Mouse (Mus musculus) forebrain, embryonic 14.5 days (tissue): ENCODE results near the gene Intu. TPM values are rescaled to one million over a fixed set of nuclear protein-coding genes. Genes with fewer than 3 reads are reported as not detected.

Experiments
- ATAC-seq: fragments of 200-750 bp; cut with Nextera tagmentation; 2 replicates; pipeline ENCODE4 v1.8.0; 2017; ENCODE audit warnings: mild to moderate bottlenecking, moderate library complexity
- DNase-seq: peaks from one replicate; pipeline ENCODE4 v3.0.0-alpha.2; 2015; ENCODE audit warnings: low spot score
- H3K27ac ChIP-seq: fragments of 300-500 bp; sonication (generic); 2 replicates; pipeline ENCODE4 v1.5.1; 2014; ENCODE audit warnings: low read depth, mild to moderate bottlenecking, control low read depth, low read length, moderate library complexity
- H3K27me3 ChIP-seq: fragments of 300-500 bp; sonication (generic); replicated peaks from 2 replicates; pipeline ENCODE4 v1.6.1; 2014; ENCODE audit warnings: low read length, control low read depth, mixed read lengths; ENCODE audit not compliant: control insufficient read depth, insufficient read depth
- H3K36me3 ChIP-seq: fragments of 300-500 bp; sonication (generic); 2 replicates; pipeline ENCODE4 v1.6.1; 2014; ENCODE audit warnings: low read length, control low read depth; ENCODE audit not compliant: control insufficient read depth, insufficient read depth
- H3K4me1 ChIP-seq: fragments of 300-500 bp; sonication (generic); 2 replicates; pipeline ENCODE4 v1.6.1; 2014; ENCODE audit warnings: antibody characterized with exemption, low read length, control low read depth; ENCODE audit not compliant: control insufficient read depth, insufficient read depth
- H3K4me2 ChIP-seq: fragments of 300-500 bp; sonication (generic); 2 replicates; pipeline ENCODE4 v1.6.1; 2014; ENCODE audit warnings: mild to moderate bottlenecking, control low read depth, low read length
- H3K4me3 ChIP-seq: fragments of 300-500 bp; sonication (generic); 2 replicates; pipeline ENCODE4 v1.5.1; 2014; ENCODE audit warnings: low read depth, low read length, control low read depth
- H3K9ac ChIP-seq: fragments of 300-500 bp; sonication (generic); 2 replicates; pipeline ENCODE4 v1.6.1; 2014; ENCODE audit warnings: mild to moderate bottlenecking, low read length, control low read depth, moderate library complexity
- H3K9me3 ChIP-seq: fragments of 300-500 bp; sonication (generic); replicated peaks from 2 replicates; pipeline ENCODE4 v1.6.1; 2016; ENCODE audit warnings: low read length, control low read depth, mixed read lengths; ENCODE audit not compliant: control insufficient read depth
- WGBS: fragments of 180-500 bp; shearing (Covaris S2); extraction: QIAGEN DNeasy Blood & Tissue Kit; methylation state at CpG from one replicate; pipeline ENCODE4 v1.1.7; 2014; 5-methylcytosine and 5-hydroxymethylcytosine counted together
- polyA plus RNA-seq: library from polyadenylated mRNA; unstranded; fragments of >200 nt; fragmentation: Nextera tagmentation; extraction: Ambion mirVana; gene quantifications from 2 replicates; pipeline ENCODE4 v1.2.1, GENCODE M21; 2014

Gene Intu
- polyA plus RNA-seq, 1 experiment from 2014 or later: 4.6 TPM

- no peak for DNase-seq
- H3K9ac ChIP-seq: no peak overlapping the region
- no peak overlapping the region for H3K4me2 ChIP-seq
- H3K4me3 ChIP-seq: no peak overlapping the region
- no peak overlapping the region for H3K27ac ChIP-seq
- H3K9me3 ChIP-seq: no peaks in the 10 kb centered on the region
- no peaks in the 10 kb centered on the region for H3K27me3 ChIP-seq
- H3K4me1 ChIP-seq: no peaks in the 10 kb centered on the region
- no peak for ATAC-seq
- 87% methylated on average over 5 of the region's 5 CpGs for WGBS
- H3K36me3 ChIP-seq: no peaks in the 10 kb centered on the region
These were observed 173.8 kb downstream of the Intu start for GRCm38 (mm10) chr3:40704816-40705430.

GRCm38 (mm10) chr3:40708655-40709054 is 177.6 kb downstream of the Intu start, which contains the start of gene Slc25a31:
Gene Slc25a31, plus strand, starts transcription at chr3:40708855.
- H3K4me3 ChIP-seq: no peak within 1 kb of the TSS
- DNase-seq (no peak), ATAC-seq (no peak)
- no peak within 1 kb of the TSS; the same call in 1 of the 2 replicates for H3K27ac ChIP-seq
- H3K4me1 ChIP-seq: no peaks in the 10 kb centered on the region
- no peaks in the 10 kb centered on the region for H3K27me3 ChIP-seq
- WGBS: 95% methylated on average over 30 of the region's 30 CpGs
- no peaks in the 10 kb centered on the region for H3K9me3 ChIP-seq
- no peak within 1 kb of the TSS for H3K9ac ChIP-seq
- H3K4me2 ChIP-seq: no peak within 1 kb of the TSS
- no peaks in the 10 kb centered on the region for H3K36me3 ChIP-seq

- Histone ChIP-seq H3K27ac (no peak overlapping the region), H3K36me3 (no peaks in the 10 kb centered on the region), H3K27me3 (no peaks in the 10 kb centered on the region), H3K4me1 (no peaks in the 10 kb centered on the region), H3K4me2 (no peak overlapping the region), H3K4me3 (no peak overlapping the region), H3K9me3 (no peaks in the 10 kb centered on the region), H3K9ac (no peak overlapping the region)
- ATAC-seq (no peak), DNase-seq (no peak)
- WGBS: 48% methylated on average over 1 of the region's 1 CpGs
These were observed 185.0 kb downstream of the Intu start for GRCm38 (mm10) chr3:40716056-40716455.

GRCm38 (mm10) chr3:40719022-40719421 is 187.9 kb downstream of the Intu start:
- Histone ChIP-seq H3K4me1 (no peaks in the 10 kb centered on the region), H3K27me3 (no peaks in the 10 kb centered on the region), H3K4me3 (no peak overlapping the region), H3K27ac (no peak overlapping the region), H3K36me3 (no peaks in the 10 kb centered on the region), H3K4me2 (no peak overlapping the region), H3K9ac (no peak overlapping the region), H3K9me3 (no peaks in the 10 kb centered on the region)
- WGBS: 91% methylated on average over 3 of the region's 3 CpGs
- DNase-seq (no peak), ATAC-seq (no peak)

GRCm38 (mm10) chr3:40738381-40738912 is 207.4 kb downstream of the Intu start:
- Histone ChIP-seq H3K9me3 (no peaks in the 10 kb centered on the region), H3K4me3 (no peak overlapping the region), H3K27ac (no peak overlapping the region), H3K4me2 (no peak overlapping the region), H3K36me3 (no peaks in the 10 kb centered on the region), H3K4me1 (no peaks in the 10 kb centered on the region), H3K9ac (no peak overlapping the region), H3K27me3 (no peaks in the 10 kb centered on the region)
- no peak for DNase-seq
- ATAC-seq: no peak
- 89% methylated on average over 6 of the region's 6 CpGs for WGBS

- Histone ChIP-seq H3K4me2 (peak within 1 kb of the TSS; percentile 80), H3K9me3 (no peaks in the 10 kb centered on the region), H3K4me1 (peaks cover 16% of the 10 kb centered on the region), H3K4me3 (peak within 1 kb of the TSS; percentile 77), H3K27ac (peak within 1 kb of the TSS; percentile 91), H3K27me3 (no peaks in the 10 kb centered on the region), H3K9ac (peak within 1 kb of the TSS; percentile 91), H3K36me3 (no peaks in the 10 kb centered on the region)
- DNase-seq (peak; percentile 16), ATAC-seq (no peak)
- WGBS: 14% methylated on average over 16 of the region's 16 CpGs
These were observed 213.1 kb downstream of the Intu start, which contains the start of gene Hspa4l for GRCm38 (mm10) chr3:40744024-40744835. Gene Hspa4l, plus strand, starts transcription at chr3:40744495.

- Histone ChIP-seq H3K4me2 (peak overlapping the region; percentile 80), H3K27ac (peak overlapping the region; percentile 91), H3K4me1 (peaks cover 16% of the 10 kb centered on the region), H3K9me3 (no peaks in the 10 kb centered on the region), H3K27me3 (no peaks in the 10 kb centered on the region), H3K4me3 (peak overlapping the region; percentile 77), H3K36me3 (no peaks in the 10 kb centered on the region), H3K9ac (peak overlapping the region; percentile 91)
- WGBS: under 1% methylated on average over 77 of the region's 93 CpGs
- DNase-seq (peak; percentile 94), ATAC-seq (peak; percentile 96)
These were observed 214.0 kb downstream of the Intu start for GRCm38 (mm10) chr3:40744836-40745660.

- peak; percentile 42 for DNase-seq
- no peaks in the 10 kb centered on the region for H3K9me3 ChIP-seq
- H3K4me1 ChIP-seq: peaks cover 16% of the 10 kb centered on the region
- ATAC-seq: no peak; the same call in 1 of the 2 replicates
- peak overlapping the region; percentile 91 for H3K27ac ChIP-seq
- peak overlapping the region; percentile 91 for H3K9ac ChIP-seq
- peak overlapping the region; percentile 80 for H3K4me2 ChIP-seq
- H3K27me3 ChIP-seq: no peaks in the 10 kb centered on the region
- no peaks in the 10 kb centered on the region for H3K36me3 ChIP-seq
- peak overlapping the region; percentile 77 for H3K4me3 ChIP-seq
- 1% methylated on average over 37 of the region's 37 CpGs for WGBS
These were observed 214.8 kb downstream of the Intu start for GRCm38 (mm10) chr3:40745661-40746547.
